Mouse (Mus musculus) kidney, embryonic 15.5 days (tissue): ENCODE measurements around the gene Fam209. TPM values are rescaled to one million over a fixed set of nuclear protein-coding genes. Genes with fewer than 3 reads are reported as not detected.
A peak's percentile ranks its signal among the peaks of the same experiment; 100 is the strongest.

Experiments
- ATAC-seq: fragments of 200-750 bp; cut with Nextera tagmentation; replicated peaks from 2 replicates; pipeline ENCODE4 v1.8.0; 2017; ENCODE audit warnings: moderate TSS enrichment; ENCODE audit not compliant: low FRiP score
- H3K27ac ChIP-seq: fragments of 300-500 bp; sonication (generic); 2 replicates; pipeline ENCODE4 v1.5.1; 2015; ENCODE audit warnings: mild to moderate bottlenecking, inconsistent platforms
- H3K27me3 ChIP-seq: fragments of 300-500 bp; sonication (generic); 2 replicates; pipeline ENCODE4 v1.6.1; 2015; ENCODE audit warnings: inconsistent platforms
- H3K36me3 ChIP-seq: fragments of 300-500 bp; sonication (generic); 2 replicates; pipeline ENCODE4 v1.6.1; 2015; ENCODE audit warnings: inconsistent platforms
- H3K4me1 ChIP-seq: fragments of 300-500 bp; sonication (generic); 2 replicates; pipeline ENCODE4 v1.6.1; 2015; ENCODE audit warnings: inconsistent platforms
- H3K4me2 ChIP-seq: fragments of 300-500 bp; sonication (generic); 2 replicates; pipeline ENCODE4 v1.6.1; 2015; ENCODE audit warnings: moderate library complexity, mild to moderate bottlenecking, inconsistent platforms
- H3K4me3 ChIP-seq: fragments of 300-500 bp; sonication (generic); replicated peaks from 2 replicates; pipeline ENCODE4 v1.5.1; 2015; ENCODE audit warnings: mild to moderate bottlenecking, inconsistent platforms
- H3K9ac ChIP-seq: fragments of 300-500 bp; sonication (generic); 2 replicates; pipeline ENCODE4 v1.6.1; 2015; ENCODE audit warnings: mild to moderate bottlenecking, inconsistent platforms
- H3K9me3 ChIP-seq: fragments of 300-500 bp; sonication (generic); replicated peaks from 2 replicates; pipeline ENCODE4 v1.6.1; 2016; ENCODE audit warnings: inconsistent platforms
- WGBS: fragments of 180-500 bp; shearing (Covaris S2); methylation state at CpG from one replicate; pipeline ENCODE4 v1.1.7; 2015; ENCODE audit warnings: mixed read lengths; 5-methylcytosine and 5-hydroxymethylcytosine counted together
- polyA plus RNA-seq: library from polyadenylated mRNA; unstranded; fragments of >200 nt; fragmentation: Nextera tagmentation; extraction: Ambion mirVana; gene quantifications from 2 replicates; pipeline ENCODE4 v1.2.1, GENCODE M21; 2015

Gene Fam209
- polyA plus RNA-seq, 1 experiment from 2014 or later: not detected

DNA sequence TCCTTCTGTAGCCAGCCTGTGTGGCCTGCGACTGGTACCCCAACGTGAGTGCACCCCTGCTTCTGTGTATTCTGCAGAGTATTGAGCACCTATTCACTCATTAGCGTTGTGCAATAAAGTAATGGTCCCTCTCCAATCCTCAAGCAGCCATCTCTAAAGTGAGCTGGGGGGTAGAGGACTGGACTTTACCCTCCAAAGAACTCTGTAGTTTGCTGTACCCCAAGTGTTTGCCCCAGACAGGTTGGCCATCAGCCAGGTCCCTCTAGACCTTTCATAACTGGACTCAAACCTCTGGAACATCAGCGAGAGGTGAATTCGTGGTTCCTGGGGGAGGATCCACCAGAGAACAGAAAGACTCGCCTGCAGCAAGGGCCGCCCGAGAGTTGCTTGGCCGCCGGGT lies 19.9 kb upstream of the Fam209 start:
- 92% methylated on average over 10 of the region's 10 CpGs for WGBS
- Histone ChIP-seq H3K27me3 (no peaks in the 10 kb centered on the region), H3K4me3 (no peak overlapping the region), H3K27ac (no peak overlapping the region), H3K9me3 (no peaks in the 10 kb centered on the region), H3K4me2 (no peak overlapping the region), H3K9ac (no peak overlapping the region), H3K4me1 (no peaks in the 10 kb centered on the region), H3K36me3 (peaks cover 69% of the 10 kb centered on the region)
- no peak for ATAC-seq

DNA sequence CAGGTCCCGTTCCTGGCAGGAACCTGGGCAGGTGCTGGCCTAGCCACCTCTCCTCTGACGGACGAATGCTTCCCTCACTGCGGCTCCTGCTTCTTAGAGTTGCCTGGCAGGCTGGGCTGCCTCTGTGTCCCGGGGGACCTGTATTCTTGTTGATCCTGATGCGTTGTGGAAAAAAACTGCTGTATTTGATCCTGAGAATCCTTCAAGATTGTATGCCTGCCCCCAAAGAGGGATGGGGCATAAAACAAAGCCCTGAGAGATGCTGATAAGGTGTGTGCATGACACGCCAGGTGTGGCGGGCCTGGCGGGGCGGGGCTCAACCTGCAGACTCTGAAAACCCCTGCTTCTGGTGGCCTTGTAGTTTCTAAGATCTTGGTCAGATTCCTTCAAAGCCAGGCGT lies 13.8 kb upstream of the Fam209 start, which contains the start of gene Gcnt7:
Gcnt7 (minus strand) TSS at position 101 of the 400 bp plus-strand sequence.
- no peak within 1 kb of the TSS for H3K4me3 ChIP-seq
- H3K9ac ChIP-seq: no peak within 1 kb of the TSS
- no peaks in the 10 kb centered on the region for H3K4me1 ChIP-seq
- no peaks in the 10 kb centered on the region for H3K27me3 ChIP-seq
- no peak within 1 kb of the TSS for H3K4me2 ChIP-seq
- H3K36me3 ChIP-seq: peaks cover 55% of the 10 kb centered on the region
- H3K9me3 ChIP-seq: no peaks in the 10 kb centered on the region
- ATAC-seq: no peak
- H3K27ac ChIP-seq: no peak within 1 kb of the TSS
- WGBS: 90% methylated on average over 11 of the region's 11 CpGs

DNA sequence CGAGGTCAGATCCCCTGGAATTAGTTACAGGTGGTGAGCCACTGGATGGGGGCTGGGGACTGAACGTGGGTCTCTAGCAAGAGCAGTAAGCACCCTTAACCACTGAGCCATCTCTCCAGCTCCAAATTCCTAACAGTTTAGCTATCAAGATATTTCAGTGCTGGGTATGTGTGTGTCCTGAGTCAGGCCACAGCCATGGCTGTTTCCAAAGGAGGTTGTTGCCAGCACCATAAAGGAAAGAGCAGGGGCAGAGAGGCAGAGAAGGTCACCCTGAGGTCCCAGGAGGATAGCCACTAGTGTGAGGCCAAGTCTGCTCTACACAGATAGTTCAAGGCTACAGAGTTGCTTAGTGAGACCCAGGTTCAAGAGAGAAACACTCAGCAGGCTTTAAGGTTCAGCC lies 11.7 kb upstream of the Fam209 start:
- no peak overlapping the region for H3K4me3 ChIP-seq
- peaks cover 65% of the 10 kb centered on the region for H3K36me3 ChIP-seq
- no peak overlapping the region for H3K27ac ChIP-seq
- no peaks in the 10 kb centered on the region for H3K9me3 ChIP-seq
- no peak for ATAC-seq
- no peak overlapping the region for H3K4me2 ChIP-seq
- no peaks in the 10 kb centered on the region for H3K4me1 ChIP-seq
- no peaks in the 10 kb centered on the region for H3K27me3 ChIP-seq
- WGBS: 75% methylated on average over 2 of the region's 2 CpGs
- H3K9ac ChIP-seq: no peak overlapping the region

DNA sequence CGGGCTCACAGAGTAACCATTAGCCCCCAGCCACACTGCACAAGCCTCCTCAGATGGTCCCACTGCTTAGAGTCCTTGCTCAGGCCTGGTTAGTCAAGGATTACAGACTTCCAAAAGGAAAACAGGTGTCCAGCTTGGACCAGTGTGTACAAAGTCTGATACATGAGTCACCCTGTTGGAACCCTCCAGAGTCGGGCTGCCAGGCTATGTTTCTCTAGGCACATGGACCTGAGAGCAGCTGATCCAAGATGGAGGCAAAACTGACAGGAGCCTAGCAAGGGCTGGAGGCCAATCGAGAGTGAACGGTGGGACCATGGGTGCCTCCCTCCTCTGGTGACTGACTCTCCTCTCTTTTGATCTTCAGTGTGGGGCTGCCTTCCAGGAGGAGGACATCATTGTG lies 9.5 kb upstream of the Fam209 start:
- H3K36me3 ChIP-seq: peaks cover 86% of the 10 kb centered on the region
- H3K4me2 ChIP-seq: no peak overlapping the region
- ATAC-seq: no peak
- H3K27ac ChIP-seq: no peak overlapping the region
- H3K9ac ChIP-seq: no peak overlapping the region
- no peak overlapping the region for H3K4me3 ChIP-seq
- H3K9me3 ChIP-seq: no peaks in the 10 kb centered on the region
- WGBS: 93% methylated on average over 4 of the region's 4 CpGs
- H3K4me1 ChIP-seq: no peaks in the 10 kb centered on the region
- no peaks in the 10 kb centered on the region for H3K27me3 ChIP-seq

DNA sequence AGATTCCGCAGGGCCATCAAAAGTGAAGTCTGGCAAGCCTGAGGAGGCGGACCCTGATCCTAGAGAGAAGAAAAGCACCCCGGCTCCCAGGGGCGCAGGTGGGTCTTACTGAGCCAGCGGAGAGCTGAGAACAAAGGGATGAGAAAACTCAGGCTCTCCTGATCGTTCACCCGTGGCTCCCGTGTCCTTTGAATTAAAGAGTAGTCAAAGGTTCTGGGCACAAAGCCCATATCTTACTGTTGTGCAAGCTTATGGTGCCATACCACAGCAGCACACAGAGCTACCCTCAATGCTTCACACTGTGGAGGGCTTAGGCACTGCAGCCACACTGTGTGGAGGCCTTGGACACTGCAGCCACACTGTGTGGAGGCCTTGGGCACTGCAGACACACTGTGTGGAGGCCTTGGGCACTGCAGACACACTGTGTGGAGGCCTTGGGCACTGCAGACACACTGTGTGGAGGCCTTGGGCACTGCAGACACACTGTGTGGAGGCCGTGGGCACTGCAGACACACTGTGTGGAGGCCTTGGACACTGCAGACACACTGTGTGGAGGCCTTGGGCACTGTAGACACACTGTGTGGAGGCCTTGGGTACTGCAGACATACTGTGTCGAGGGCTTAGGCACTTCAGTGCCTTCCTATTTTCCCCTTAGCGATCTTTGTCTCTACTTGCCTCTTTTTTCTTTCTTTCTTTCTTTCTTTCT lies 5.7 kb upstream of the Fam209 start:
- no peaks in the 10 kb centered on the region for H3K9me3 ChIP-seq
- WGBS: 90% methylated on average over 11 of the region's 11 CpGs
- no peaks in the 10 kb centered on the region for H3K4me1 ChIP-seq
- peaks cover 81% of the 10 kb centered on the region for H3K36me3 ChIP-seq
- H3K4me3 ChIP-seq: no peak overlapping the region
- H3K27ac ChIP-seq: no peak overlapping the region
- no peak for ATAC-seq
- no peaks in the 10 kb centered on the region for H3K27me3 ChIP-seq
- no peak overlapping the region for H3K9ac ChIP-seq
- H3K4me2 ChIP-seq: no peak overlapping the region

DNA sequence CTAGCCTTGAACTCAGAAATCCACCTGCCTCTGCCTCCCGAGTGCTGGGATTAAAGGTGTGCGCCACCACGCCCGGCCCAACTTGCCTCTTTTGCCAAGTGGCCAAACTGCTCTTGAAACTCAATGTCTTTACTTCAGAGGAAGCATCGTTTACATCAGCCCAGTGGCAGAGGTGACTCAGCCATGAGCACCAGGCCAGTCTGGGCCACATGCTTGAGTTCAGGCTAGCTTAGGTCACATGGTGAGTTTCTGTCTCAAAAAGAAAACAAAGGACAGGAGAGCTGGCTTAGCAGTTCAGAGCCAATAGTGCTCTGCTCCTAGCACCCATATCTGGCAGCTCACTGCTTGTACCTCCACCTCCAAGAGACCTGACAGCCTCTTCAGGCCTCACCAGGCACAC lies 5.1 kb upstream of the Fam209 start:
- no peak overlapping the region for H3K27ac ChIP-seq
- ATAC-seq: no peak
- H3K4me2 ChIP-seq: no peak overlapping the region
- H3K4me1 ChIP-seq: no peaks in the 10 kb centered on the region
- H3K9me3 ChIP-seq: no peaks in the 10 kb centered on the region
- 92% methylated on average over 5 of the region's 5 CpGs for WGBS
- peaks cover 76% of the 10 kb centered on the region for H3K36me3 ChIP-seq
- no peaks in the 10 kb centered on the region for H3K27me3 ChIP-seq
- H3K4me3 ChIP-seq: no peak overlapping the region
- no peak overlapping the region for H3K9ac ChIP-seq

DNA sequence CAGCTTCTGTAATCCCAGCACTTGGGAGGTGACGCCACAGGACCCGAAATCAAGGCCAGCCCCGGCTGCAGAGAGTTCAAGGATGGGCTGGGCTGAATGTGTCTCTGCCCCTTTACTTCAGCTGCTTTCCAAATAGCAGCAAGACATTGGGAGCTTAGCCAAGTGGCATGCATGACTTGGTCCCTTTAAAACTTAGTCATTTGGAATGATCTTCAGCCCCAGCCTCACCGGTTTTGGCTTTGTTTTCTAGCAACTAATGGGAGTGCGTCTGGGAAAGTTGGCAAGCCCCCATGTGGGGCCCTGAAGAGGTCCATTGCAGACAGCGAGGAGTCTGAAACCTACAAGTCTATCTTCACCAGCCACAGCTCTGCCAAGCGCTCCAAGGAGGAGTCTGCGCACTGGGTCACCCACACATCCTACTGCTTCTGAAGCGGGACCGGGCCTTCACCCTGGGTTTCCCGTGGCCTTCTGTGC lies 3.9 kb upstream of the Fam209 start:
- H3K9me3 ChIP-seq: no peaks in the 10 kb centered on the region
- peaks cover 4% of the 10 kb centered on the region; the same call in 1 of the 2 replicates for H3K4me1 ChIP-seq
- H3K27me3 ChIP-seq: no peaks in the 10 kb centered on the region
- peaks cover 66% of the 10 kb centered on the region for H3K36me3 ChIP-seq
- ATAC-seq: no peak
- no peak overlapping the region for H3K4me2 ChIP-seq
- WGBS: 91% methylated on average over 11 of the region's 11 CpGs
- H3K27ac ChIP-seq: no peak overlapping the region
- no peak overlapping the region for H3K4me3 ChIP-seq
- no peak overlapping the region for H3K9ac ChIP-seq

DNA sequence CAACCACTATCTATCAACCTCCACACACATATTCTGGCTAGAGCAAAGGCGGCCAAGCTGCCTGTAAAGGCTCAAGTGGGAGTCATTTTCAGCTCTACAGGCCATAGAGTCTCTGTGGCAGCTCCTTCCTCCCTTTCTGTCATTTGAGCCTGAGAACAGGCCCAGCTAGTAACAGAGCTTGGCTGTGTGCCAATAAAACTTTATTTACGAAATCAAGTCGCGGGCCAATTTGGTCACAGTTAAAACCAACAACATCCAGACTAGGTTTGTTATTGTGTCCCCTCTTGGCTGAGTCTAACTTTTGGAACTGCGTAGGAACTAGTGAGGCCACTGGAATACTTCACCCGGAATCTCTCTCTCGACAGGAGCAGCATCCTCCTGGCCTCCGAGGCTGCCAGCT lies 1.3 kb downstream of the Fam209 start:
- Histone ChIP-seq H3K27me3 (0 out of 2 replicates have a peak, but pooled peaks cover 3% of the 10 kb centered on the region), H3K27ac (0 out of 2 replicates have a peak overlapping the region, but pooled peaks have one; percentile 7), H3K36me3 (peaks cover 15% of the 10 kb centered on the region), H3K9me3 (no peaks in the 10 kb centered on the region), H3K4me3 (no peak overlapping the region), H3K4me2 (no peak overlapping the region), H3K4me1 (peaks cover 20% of the 10 kb centered on the region), H3K9ac (no peak overlapping the region)
- ATAC-seq: no peak
- WGBS: 32% methylated on average over 8 of the region's 8 CpGs

DNA sequence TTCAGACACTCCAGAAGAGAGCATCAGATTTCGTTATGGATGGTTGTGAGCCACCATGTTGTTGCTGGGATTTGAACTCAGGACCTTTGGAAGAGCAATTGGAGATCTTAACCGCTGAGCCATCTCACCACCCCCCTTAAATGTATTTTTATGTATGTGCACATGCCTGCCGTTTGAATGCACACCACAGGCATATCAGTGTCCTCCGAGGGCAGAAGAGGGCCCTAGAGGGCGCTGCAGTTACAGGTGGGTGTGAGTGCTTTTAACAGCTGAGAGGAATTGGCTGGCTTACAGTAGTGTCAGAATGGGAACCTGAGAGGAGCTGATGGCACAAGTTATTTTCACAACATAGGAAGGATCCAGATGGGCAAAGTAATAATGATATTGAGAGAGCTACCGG lies 2.6 kb downstream of the Fam209 start:
- peaks cover 20% of the 10 kb centered on the region for H3K4me1 ChIP-seq
- ATAC-seq: no peak
- no peak overlapping the region for H3K4me3 ChIP-seq
- H3K9ac ChIP-seq: no peak overlapping the region
- no peaks in the 10 kb centered on the region for H3K9me3 ChIP-seq
- peaks cover 1% of the 10 kb centered on the region; the same call in 1 of the 2 replicates for H3K36me3 ChIP-seq
- 34% methylated on average over 6 of the region's 6 CpGs for WGBS
- H3K27ac ChIP-seq: no peak overlapping the region
- no peak overlapping the region for H3K4me2 ChIP-seq
- 0 out of 2 replicates have a peak, but pooled peaks cover 3% of the 10 kb centered on the region for H3K27me3 ChIP-seq

DNA sequence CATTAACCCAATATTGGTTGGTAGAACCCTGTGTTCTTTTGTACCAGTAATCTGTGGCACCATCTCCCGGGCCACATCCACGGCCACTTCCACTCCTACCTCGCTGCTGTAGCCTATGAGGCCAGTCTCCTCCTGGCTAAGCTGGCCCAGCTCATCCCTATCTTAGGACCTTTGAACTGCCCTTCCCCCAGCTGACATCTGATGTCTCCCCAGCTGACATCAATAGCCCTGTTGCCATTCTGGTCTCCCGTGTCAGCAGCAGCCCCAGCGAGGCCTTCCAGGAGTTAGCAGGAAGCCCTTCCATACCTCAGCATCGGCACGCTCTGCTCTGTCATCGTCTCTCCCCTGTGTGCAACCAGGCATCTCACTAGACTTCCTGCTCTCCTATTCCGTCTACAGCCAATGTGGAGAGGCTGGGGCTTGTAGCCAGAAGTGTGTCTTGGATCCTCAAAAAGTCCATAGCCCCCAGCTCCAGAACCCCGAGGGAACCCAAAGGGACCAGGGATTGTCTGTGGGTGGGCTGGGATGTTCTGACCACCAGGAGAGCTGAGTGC lies 4.5 kb downstream of the Fam209 start:
- H3K4me2 ChIP-seq: no peak overlapping the region
- 19% methylated on average over 10 of the region's 10 CpGs for WGBS

DNA sequence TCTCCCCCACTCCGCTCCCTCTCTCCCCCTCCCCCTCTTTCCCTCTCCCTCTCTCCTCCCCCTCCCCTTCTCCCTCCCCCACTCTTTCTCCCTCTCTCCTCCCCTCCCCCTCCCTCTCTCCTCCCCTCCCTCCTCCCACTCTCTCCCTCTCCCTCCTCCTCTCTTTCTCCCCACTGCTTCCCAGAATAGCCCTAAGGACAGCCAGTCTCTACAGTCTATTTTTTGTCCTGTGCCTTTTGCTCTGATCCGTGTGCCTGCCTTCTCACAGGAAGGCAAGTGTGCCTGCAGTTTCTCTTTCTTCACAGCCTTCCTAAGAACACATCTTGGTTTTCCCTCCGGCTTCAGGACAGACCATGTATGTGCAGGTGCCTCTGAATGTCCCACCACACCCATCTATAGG lies 5.0 kb downstream of the Fam209 start:
- 33% methylated on average over 3 of the region's 3 CpGs for WGBS
- Histone ChIP-seq H3K36me3 (no peaks in the 10 kb centered on the region), H3K4me3 (no peak overlapping the region), H3K4me2 (no peak overlapping the region), H3K9me3 (no peaks in the 10 kb centered on the region), H3K27me3 (0 out of 2 replicates have a peak, but pooled peaks cover 3% of the 10 kb centered on the region), H3K27ac (no peak overlapping the region), H3K4me1 (peaks cover 20% of the 10 kb centered on the region), H3K9ac (no peak overlapping the region)
- no peak for ATAC-seq

More for the DNA sequence above, 4.5 kb downstream of the Fam209 start:
- no peak overlapping the region for H3K27ac ChIP-seq
- H3K4me1 ChIP-seq: peaks cover 20% of the 10 kb centered on the region
- 0 out of 2 replicates have a peak, but pooled peaks cover 3% of the 10 kb centered on the region for H3K27me3 ChIP-seq
- H3K9me3 ChIP-seq: no peaks in the 10 kb centered on the region
- no peaks in the 10 kb centered on the region for H3K36me3 ChIP-seq
- H3K9ac ChIP-seq: no peak overlapping the region
- no peak overlapping the region for H3K4me3 ChIP-seq
- ATAC-seq: peak; percentile 54; the same call in 1 of the 2 replicates

DNA sequence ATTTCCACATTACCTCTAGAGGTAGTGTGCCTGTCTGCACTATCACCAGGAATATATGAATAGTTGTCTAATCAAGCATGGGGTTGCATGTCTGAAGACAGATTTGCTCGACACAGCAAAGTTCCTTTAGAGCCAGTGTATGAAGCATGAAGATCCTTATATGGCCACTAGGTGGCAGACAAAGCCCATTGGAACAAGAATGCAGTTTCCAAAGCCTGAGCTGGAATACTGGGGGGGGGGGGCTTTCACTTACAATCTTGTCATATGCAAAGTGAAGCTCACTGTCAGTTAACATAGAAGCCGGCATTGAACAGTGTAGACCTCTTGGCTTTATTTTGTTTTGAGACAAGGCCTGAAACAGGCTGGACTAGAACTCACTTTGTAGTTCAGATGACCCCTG lies 5.5 kb downstream of the Fam209 start:
- 6% methylated on average over 2 of the region's 2 CpGs for WGBS
- H3K4me2 ChIP-seq: no peak overlapping the region
- 0 out of 2 replicates have a peak, but pooled peaks cover 3% of the 10 kb centered on the region for H3K27me3 ChIP-seq
- no peak for ATAC-seq
- no peaks in the 10 kb centered on the region for H3K9me3 ChIP-seq
- no peaks in the 10 kb centered on the region for H3K36me3 ChIP-seq
- peaks cover 20% of the 10 kb centered on the region for H3K4me1 ChIP-seq
- H3K9ac ChIP-seq: no peak overlapping the region
- no peak overlapping the region for H3K4me3 ChIP-seq
- no peak overlapping the region for H3K27ac ChIP-seq
